Mouse (Mus musculus) brain, embryonic 14.5 days (tissue): ENCODE measurements at regions not wholly inside any gene's neighbourhood (a gene's known extent, or its start where the extent isn't known, plus 50 kb on each side); places are given as distances from the start of the nearest gene placed in this dataset.

Source experiments
- CTCF ChIP-seq: fragments of 200-500 bp; IDR thresholded peaks from 2 replicates; pipeline ENCODE4 v1.5.1; 2012; ENCODE audit warnings: inconsistent platforms, mild to moderate bottlenecking, moderate library complexity, borderline replicate concordance; ENCODE audit not compliant: insufficient read depth, insufficient read length; ENCODE audit errors: extremely low read depth
- POLR2A ChIP-seq: fragments of 200-500 bp; IDR thresholded peaks from 2 replicates; pipeline ENCODE4 v1.6.1; 2012; ENCODE audit warnings: mild to moderate bottlenecking, inconsistent platforms, borderline replicate concordance; ENCODE audit not compliant: poor library complexity, insufficient read depth, insufficient read length, severe bottlenecking; ENCODE audit errors: extremely low read depth

DNA sequence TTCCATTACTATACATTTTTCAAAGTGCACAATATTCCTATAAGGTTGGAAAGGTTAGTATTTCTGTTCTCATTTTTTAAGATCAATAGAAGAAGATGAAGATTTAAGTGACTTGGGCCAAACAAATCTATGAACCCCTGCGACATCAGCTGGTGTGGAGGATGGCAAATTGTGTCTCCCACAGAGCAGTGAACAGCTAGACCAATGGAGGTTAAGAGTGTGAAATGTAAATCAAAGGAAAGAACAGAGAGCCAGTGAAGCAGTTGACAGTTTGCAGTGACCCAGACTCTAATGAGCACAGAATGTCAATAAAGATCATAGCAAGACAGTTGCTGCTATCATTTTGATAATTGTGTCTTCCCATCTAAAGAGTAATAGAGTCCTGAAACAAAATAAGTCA, 627.8 kb upstream of the Chordc1 start:
- TF ChIP-seq POLR2A (no peak), CTCF (no peak)
